Mouse (Mus musculus) kidney, adult 11 months (tissue): ENCODE measurements around the gene Sh3pxd2b.

Experiments
- DNase-seq: peaks from one replicate; pipeline ENCODE4 v3.0.0; 2022

The Sh3pxd2b gene

DNA sequence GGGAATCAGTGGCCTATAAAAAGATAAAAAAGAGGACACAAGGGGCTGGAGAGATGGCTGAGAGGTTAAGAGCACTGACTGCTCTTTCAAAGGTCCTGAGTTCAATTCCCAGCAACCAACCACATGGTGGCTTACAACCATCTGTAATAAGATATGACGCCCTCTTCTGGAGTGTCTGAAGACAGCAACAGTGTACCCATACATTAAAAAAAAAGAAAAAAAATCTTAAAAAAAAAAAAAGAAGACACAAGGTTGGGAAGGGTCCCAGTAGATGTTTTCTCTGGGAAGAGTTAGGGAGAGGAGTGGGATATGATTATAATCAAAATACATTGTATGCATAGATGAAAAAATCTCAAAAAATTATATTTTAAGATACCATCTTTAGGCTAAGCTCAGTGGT lies 97.5 kb downstream of the Sh3pxd2b start:
- DNase-seq, result no peak

GRCm38 (mm10) chr11:32445637-32446226 lies 98.1 kb downstream of the Sh3pxd2b start:
- DNase-seq, result no peak

DNA sequence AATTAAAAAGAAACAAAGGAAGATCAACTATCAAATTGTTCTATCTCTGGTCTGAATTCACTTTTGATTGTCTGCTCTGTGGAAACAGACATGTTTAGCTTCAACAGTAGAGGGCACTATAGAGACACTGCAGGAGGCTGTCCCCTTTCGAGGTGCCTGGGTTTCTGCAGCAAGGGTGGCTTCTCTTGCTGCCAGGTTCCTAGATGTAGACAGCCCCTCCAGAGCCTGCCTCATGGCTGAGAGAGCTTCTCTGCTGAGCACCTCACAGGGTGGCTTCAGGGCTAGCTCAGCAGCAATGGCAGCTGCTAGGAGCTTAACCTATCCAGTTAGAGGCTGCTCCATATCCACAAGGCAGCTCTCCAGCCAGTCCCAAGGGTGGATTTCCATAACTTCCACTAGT lies 102.6 kb downstream of the Sh3pxd2b start:
- DNase-seq, result peak; percentile 17

DNA sequence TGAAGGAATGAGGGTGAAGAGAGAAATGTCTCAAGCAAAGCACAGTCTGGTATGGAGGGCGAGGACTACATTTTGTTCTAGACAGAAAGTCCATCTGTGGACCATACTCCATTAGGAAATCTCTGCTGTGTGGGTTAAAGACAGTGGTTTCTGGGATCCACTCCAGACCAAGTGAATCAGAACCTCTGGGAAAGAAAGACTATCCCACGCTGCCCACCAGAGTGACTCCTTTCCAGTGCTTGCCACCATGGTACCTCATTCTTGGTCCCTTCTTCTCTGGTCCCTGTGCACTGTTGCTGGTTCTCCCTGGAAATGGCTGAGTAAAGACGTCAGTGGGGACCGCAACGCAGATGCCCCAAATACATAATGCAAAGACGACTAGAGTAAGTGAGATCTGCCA lies 103.7 kb downstream of the Sh3pxd2b start:
- no peak for DNase-seq

GRCm38 (mm10) chr11:32452745-32453144 lies 105.1 kb downstream of the Sh3pxd2b start:
- DNase-seq, result no peak

GRCm38 (mm10) chr11:32453353-32453915 lies 105.8 kb downstream of the Sh3pxd2b start:
- DNase-seq, result no peak

GRCm38 (mm10) chr11:32454231-32454799 lies 106.7 kb downstream of the Sh3pxd2b start:
- DNase-seq, result no peak

GRCm38 (mm10) chr11:32454800-32455506 lies 107.3 kb downstream of the Sh3pxd2b start, which contains the start of gene Ubtd2:
Ubtd2 (plus strand) TSS chr11:32455370.
- peak; percentile 94 for DNase-seq

DNA sequence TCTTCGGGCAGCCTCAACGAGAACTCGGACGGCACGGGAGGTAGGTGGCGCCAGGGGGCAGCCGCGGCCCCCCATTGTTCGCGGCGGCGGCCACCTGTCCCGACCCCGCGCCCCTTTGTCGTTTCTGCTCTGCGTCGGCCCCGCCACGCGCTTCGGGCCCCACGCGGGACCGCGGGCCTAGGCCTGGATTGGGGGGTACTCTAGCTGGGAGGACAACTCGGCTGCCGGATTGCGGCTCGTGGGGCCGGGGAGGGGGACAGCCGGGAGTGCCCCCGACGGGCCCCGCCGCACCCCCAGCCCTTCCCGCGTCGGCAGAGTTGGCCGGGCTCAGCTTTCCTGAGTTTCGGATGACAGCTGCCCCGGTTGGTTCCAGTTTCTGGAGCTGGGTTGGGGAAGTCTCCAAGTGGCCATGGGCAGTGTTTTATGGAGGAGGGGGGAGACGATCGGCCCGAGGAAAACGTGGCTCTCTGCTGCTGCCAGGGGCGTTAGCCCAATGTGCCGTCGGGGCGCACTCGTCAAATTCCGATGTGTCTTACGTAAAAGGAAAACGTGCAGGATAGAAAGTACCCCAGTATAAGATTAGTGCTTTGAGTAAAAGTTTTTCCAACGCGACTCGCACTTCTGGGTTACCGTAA lies 108.0 kb downstream of the Sh3pxd2b start:
- DNase-seq, result peak; percentile 32

GRCm38 (mm10) chr11:32456356-32456755 lies 108.7 kb downstream of the Sh3pxd2b start:
- DNase-seq, result no peak

GRCm38 (mm10) chr11:32464282-32464681 lies 116.7 kb downstream of the Sh3pxd2b start:
- DNase-seq, result no peak

DNA sequence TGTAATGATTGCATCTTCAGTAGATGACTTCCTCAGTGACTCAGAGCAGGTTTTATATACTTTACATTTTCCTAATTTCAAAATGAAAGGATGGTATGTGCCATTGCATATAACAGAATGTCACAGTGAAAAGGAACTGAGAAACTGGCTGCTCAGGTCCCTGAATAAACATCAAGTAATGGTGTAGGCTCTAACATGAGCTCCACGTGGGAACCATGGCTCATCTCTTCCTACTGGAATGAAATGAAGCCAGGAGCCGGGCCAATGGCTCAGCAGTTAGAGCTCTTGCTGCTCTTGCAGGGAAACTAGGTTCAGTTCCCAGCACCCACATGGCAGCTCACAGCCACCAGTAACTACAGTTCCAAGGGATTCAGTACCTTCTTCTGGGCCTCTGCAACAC lies 124.3 kb downstream of the Sh3pxd2b start:
- no peak for DNase-seq

DNA sequence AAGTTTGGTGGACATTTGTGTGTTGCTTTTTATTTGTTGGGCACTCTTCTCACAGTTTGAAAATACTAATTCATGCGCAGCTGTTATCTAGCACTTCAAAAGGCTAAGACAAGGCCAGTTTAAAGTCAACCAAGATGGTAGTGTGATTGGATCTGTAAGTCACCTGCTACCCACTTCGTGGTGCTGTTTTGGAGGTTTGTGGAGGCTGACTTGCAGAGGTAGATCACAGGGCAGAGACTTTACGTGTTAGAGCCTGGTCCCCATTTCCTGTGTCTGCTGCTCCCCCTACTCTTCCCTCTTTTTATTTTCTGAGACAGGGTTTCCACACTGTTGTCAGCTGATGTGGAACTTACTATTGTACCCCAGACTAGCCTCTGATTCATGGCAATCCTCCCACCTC lies 127.1 kb downstream of the Sh3pxd2b start:
- no peak for DNase-seq

DNA sequence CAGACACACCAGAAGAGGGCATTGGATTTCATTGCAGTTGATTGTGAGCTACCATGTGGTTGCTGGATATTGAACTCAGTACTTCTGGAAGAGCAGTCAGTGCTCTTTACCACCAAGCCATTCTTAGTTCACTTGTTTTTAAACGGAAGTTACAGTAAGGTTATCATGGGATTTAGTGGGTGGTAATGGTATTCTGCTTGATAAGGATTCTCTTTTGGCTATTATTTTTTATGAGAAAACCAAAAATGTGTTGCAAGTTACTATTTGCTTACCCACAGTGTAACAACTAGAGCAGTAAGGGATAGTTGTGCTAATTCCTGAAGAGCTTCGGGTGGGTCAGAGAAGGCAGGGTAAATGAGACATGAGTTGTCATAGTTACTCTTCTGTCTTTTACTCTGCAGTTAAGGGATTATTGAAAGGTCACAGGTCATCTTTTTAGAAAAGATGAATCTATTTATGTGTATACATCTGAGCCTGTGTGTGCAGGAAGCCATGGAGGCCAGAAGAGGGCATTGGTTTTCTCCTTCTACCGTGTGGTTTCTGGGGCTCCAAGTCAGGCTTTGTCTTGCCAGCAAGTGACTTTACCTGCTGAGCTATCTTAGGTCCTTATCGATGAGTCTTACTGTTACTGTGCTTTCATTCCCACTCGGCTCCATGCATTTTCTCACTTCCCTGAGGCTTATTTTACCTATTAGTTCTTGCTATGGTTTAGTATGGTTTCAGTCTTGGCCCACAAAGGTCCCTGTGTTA lies 128.0 kb downstream of the Sh3pxd2b start:
- no peak for DNase-seq
